Mouse (Mus musculus): ENCODE data around the gene Hrh1. TPM values are rescaled to one million over a fixed set of nuclear protein-coding genes. Genes with fewer than 3 reads are reported as not detected.

Gene Hrh1
- not detected for total RNA-seq (2023)

DNA sequence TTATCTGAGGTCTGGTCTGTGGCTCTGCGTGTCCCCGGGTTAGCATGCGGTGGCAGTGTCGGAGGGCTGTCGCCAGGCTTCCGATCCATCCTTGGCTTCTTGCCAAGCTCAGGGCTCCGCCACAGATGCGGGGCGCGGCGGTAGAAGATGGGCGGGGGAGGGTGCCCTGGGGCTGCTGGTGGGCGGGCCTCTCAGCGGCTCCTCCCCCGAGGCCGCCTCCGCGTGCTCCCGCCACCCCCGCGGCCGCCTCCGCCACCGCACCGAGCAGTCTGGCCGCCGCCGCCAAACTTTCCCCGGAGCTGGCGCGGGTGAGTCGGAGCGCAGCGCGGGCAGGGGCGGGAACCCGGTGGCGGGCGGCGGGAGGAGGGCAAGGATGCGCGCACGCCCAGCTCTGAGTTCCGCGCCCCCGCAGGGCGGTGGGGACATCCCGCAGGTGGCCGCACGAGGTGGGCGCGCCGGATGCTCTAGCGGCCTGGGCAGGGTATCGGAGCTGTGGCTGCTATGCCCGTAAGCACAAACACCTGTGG, at the start of gene Hrh1:
Gene Hrh1 (plus strand): TSS at position 246 of the 527 bp plus-strand sequence.

Other genes starting within 250 kb of the Hrh1 start
- not detected for gene Slc6a1, start 115.3 kb upstream of the Hrh1 start, total RNA-seq (2023)
- 10 to 100 TPM; 28.2 to 29.2 TPM for gene Atg7, start 245.2 kb downstream of the Hrh1 start, total RNA-seq (2023)

All from B cell, adult 67 days (primary cell).